Mouse (Mus musculus) cerebellum, postnatal 36 days (tissue): Measurements from ENCODE around the gene Tcp11l2.
A peak's percentile ranks its signal among the peaks of the same experiment; 100 is the strongest.

ENCODE experiments used
- DNase-seq, 2 experiments: peaks; one replicate each; pipeline ENCODE4 v3.0.0; 2021 to 2022; ENCODE audit warnings: mixed read lengths in 2 of 2

Gene Tcp11l2

GRCm38 (mm10) chr10:84558511-84558910, 17.9 kb upstream of the Tcp11l2 start:
- no peak for DNase-seq

- DNase-seq = no peak
These were observed 16.4 kb upstream of the Tcp11l2 start for GRCm38 (mm10) chr10:84559986-84560385.

GRCm38 (mm10) chr10:84562121-84562520, 14.3 kb upstream of the Tcp11l2 start:
- DNase-seq = no peak

DNA sequence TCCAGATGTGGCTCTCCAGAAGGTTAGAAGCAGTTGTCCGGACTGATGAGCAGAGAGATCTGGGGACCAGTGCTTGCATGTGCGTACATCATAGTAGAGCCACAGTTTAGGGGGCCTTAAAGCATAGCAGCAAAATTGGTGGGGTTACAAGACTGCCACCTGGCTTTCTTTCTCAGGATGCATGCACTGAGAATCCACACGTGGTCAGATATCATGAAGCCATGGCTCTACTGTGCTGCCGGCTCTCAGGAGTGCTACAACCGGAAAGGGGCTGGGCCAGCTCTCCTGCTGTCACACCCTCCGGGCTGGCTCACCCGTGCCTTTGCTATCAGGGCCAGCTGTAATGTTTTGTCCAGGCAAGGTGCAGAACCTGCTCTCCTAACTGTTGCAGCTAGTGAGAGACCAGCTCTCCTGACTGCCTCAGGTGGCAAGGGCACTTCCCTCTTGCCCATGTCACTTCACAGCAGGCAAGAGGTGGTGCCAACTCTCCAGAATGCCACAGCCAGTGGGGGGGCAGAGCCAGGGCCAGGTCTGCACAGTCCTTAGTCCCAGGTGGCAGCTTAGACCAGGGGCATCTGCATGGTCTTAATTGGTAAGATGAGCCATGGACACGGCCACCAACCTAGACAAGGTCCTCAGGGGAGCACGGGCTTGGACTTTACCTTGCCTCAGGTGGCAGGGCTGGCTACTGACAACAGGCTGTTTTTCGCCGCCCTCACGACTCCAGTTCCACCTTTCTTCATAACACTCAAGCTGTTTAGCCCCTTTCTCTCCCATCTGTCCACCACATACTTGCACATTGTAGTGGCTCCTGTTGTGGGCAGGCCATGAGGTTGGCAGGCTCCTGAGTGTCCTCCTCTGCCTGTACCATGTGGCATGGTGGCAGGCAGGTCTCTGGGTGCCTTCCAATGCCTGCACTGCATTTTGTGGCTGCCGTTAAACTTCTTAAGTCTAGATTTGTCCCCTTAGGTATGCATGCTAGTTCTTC, 13.6 kb upstream of the Tcp11l2 start:
- DNase-seq = peak; percentile 85

DNA sequence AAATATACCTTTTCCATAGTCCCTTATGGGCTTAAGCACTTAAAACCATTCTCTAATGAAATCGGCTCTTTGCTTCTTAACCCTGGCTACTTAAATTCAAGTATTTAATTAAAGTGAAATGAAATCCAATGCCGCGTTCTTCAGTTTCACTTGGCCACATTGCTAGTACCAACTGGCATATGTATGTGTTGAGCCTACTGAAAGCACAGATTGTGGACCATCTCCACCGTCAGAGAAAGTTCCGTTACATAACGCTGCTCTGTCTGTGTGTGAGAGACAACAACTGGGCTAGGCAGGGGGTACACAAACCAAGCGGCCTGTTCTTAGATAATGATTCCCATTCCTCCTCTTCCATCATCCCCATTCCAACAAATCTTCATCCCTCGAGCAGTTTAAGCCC, 12.0 kb upstream of the Tcp11l2 start:
- no peak for DNase-seq

DNA sequence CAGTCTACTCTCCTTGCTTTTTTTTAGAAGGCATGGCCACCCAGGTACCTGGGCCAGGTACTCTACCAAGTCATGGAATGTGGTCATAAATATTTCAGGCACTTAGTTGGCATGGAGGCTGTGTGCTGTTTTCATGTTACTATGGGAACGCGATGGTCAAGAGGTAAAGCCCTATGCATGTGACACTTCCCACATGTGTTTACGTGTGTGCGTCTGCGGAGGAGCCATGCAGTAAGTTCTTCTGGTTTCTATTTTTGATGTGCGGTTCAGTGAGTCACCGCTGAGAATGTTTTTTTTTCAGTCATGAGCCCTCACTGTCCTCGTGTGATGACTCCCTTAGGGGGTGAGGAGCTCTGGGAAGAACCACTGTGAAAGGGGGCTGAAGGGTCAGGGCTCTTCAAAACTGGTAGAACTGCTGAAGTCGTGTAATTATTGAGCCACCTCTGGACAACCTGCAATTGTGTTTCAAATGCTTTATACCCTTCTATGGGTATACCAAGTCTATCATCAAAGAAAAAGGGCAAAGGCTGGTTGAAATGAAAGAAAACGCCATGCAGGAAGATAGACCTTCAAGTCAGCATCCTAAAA, 5.3 kb upstream of the Tcp11l2 start:
- DNase-seq = no peak

- no peak for DNase-seq
These were observed 2.6 kb upstream of the Tcp11l2 start for GRCm38 (mm10) chr10:84573671-84574420.

DNA sequence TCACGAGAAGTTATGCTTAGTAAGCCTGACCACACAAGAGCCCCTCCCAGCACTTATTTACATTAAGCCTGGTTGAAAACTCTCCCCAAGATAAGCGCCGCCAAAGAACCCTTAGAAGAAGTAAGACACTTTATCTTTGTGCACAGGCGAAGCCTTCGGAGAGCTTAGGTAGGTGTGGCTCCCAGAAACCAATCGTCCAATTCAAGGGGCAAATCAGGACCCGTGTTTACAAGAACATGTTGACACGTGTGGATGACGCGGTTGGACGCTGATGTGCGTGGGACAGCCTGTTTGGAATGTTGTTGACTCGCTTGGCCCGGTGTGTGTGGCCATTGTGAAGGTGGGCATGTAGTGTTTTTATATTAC, 414 bp upstream of the Tcp11l2 start:
- no peak for DNase-seq

DNA sequence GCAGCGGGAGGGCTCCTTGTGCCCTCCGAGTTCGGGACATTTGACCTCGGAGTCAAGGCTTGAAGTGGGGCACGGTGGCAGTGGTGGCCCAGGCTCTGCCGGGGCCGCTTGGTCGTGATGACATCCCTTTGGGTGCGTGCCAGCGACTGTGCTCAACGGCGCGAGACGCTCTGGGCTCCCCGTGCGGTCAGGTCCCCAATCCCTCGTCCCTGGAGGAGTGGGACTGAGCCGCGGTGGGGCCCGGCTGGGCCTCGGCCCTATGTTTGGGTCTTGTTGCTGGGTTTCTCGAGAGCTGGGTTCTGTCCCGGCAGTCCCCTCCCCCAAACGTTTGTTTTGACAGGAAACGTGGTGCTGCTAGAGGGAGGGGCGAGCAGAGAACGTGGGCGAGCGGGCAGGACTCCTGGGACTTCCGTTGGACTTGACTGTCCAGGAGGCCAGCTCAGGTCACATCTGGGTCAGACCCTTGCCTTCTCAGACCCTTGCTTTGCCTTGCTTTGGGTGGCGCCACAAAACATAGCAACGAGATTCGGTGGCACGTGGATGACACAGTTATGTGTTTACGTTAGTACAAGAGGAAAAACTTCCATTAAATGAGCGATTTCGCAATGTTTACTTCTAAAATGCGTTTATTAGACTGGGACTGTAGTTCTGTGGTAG, 773 bp downstream of the Tcp11l2 start:
- peak; percentile 74 to 76 for DNase-seq

DNA sequence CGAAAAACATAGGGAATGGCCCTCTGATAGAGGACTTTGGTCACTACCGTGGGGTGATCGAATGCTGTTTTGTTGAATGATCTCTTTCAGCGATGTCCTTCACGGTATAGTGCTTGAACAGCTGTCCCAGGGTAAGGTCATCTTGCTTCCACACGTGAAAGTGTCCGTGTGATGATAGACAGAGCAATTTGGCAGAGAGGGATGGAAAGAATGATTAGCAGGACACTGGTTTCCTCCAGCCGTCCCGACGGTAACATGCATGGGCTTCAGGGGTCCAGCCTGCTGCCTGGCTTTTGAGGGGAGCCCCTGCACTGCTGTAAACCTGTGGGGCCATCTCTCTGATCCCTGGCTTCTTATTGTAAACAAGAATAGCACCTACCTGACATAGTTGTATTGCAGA, 2.3 kb downstream of the Tcp11l2 start:
- no peak for DNase-seq

- DNase-seq = no peak
These were observed 3.1 kb downstream of the Tcp11l2 start for GRCm38 (mm10) chr10:84579527-84579926.

GRCm38 (mm10) chr10:84581191-84581590, 4.8 kb downstream of the Tcp11l2 start:
- DNase-seq = no peak

- DNase-seq = no peak
These were observed 5.8 kb downstream of the Tcp11l2 start for GRCm38 (mm10) chr10:84582236-84582635.

GRCm38 (mm10) chr10:84584451-84585293, 8.2 kb downstream of the Tcp11l2 start:
- no peak for DNase-seq

GRCm38 (mm10) chr10:84585294-84585650, 8.8 kb downstream of the Tcp11l2 start:
- no peak for DNase-seq

DNA sequence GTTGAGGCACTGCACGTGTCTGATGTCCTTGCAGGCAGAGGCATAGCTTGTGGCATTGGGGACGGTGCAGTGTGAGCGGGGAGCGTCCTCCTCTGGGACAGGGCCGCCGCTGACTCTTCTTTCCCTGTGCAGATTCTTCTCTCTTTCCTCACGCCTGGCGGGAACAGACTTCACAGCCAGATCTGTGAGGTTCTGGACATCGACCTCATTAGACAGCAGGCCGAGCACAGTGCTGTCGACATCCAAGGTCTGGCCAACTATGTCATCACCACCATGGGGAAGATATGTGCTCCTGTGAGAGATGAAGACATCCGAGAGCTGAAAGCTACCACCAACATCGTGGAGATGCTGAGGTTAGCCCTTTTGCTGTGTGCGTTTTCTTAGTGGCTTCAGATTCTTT, 14.5 kb downstream of the Tcp11l2 start:
- DNase-seq = no peak

- no peak for DNase-seq
These were observed 15.3 kb downstream of the Tcp11l2 start for GRCm38 (mm10) chr10:84591640-84592148.

GRCm38 (mm10) chr10:84592745-84593144, 16.3 kb downstream of the Tcp11l2 start:
- no peak for DNase-seq

DNA sequence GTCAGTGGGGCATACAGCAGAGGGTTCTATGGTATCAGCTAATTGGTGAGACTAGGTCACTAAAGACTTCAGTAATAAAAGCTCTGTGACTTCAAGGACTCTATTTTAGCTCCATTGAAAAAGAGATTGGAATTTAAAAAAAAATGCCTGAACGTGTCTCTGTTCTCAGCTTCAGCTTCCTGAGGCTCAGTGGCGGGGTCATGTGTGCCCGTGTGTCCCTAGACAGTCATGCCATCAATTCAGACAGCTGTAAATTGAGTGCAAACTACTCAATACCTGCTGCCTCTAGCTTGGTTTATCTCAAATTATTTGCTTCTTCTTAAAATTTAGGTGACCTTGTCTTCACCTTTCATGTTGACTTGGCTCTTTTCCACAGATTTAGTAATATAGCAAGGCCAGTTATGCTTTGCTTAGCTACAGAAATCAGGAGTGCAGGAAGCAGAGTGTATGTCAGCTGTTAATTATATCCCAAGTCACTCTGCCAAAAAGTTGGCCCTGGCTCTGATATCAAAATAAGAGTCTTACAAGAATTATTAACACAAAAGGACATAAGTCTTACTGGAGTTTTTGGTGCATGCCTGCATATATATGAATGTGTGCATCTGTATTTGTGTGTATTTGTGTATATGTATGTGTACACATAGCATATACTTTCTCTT, 20.8 kb downstream of the Tcp11l2 start:
- DNase-seq = no peak

DNA sequence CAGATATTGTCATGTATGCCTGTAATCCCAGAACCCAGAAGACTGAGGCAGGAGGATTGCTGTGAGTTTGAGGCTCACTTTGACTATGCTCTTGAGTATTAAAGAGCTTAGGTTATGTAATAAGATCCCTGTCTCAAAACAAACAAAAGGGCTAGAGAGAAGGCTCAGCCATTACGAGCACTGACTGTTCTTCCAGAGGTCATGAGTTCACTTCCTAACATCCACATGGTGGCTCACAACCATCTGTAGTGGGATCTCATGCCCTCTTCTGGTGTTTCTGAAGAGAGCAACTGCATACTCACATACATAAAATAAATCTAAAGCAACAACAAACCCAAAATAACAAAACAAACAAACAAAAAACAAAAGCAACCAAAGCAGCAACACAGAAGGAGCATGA, 21.7 kb downstream of the Tcp11l2 start:
- no peak for DNase-seq

DNA sequence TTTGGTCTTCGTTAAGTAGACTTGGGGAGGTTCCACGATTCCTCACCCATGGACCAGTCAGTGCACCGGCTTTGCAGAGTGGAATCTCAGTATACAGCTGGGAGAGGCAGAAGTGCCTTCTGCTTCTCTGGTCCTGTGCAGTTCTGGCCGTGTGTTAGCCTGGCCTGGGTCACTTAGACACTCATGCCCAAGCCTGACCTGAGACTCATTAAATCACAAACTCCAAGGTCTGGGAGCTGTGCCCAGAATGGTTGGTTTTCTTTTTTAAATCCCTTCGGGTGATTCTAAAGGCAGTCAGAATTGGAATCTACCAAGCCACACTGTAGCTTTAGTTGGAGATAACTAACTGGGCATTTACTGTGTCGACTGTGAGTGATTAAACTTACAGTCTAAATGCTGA, 23.7 kb downstream of the Tcp11l2 start:
- no peak for DNase-seq
